Mouse (Mus musculus) heart, embryonic 14.5 days (tissue): ENCODE measurements around the gene Cdkal1. TPM values are rescaled to one million over a fixed set of nuclear protein-coding genes. Genes with fewer than 3 reads are reported as not detected.
A peak's percentile ranks its signal among the peaks of the same experiment; 100 is the strongest.

Experiments used
- ATAC-seq: fragments of 200-750 bp; cut with Nextera tagmentation; 2 replicates; pipeline ENCODE4 v1.8.0; 2017; ENCODE audit warnings: low read depth, moderate TSS enrichment; ENCODE audit not compliant: insufficient number of reproducible peaks, insufficient read depth, low FRiP score
- H3K27ac ChIP-seq, 2 experiments: fragments of 200-500 bp in 1 of 2; fragments of 300-500 bp in 1 of 2; sonication (generic) in 1 of 2; replicated peaks in 1 of 2; 2 replicates each; pipeline ENCODE4 v1.5.1; 2012 to 2014; ENCODE audit warnings: low read depth in 2 of 2, low read length in 2 of 2, control low read depth in 1 of 2, mild to moderate bottlenecking in 1 of 2, mixed read lengths in 1 of 2; ENCODE audit not compliant: control insufficient read depth in 1 of 2, insufficient read depth in 1 of 2
- H3K27me3 ChIP-seq: fragments of 300-500 bp; sonication (generic); 2 replicates; pipeline ENCODE4 v1.6.1; 2014; ENCODE audit warnings: mild to moderate bottlenecking, low read length, control low read depth; ENCODE audit not compliant: control insufficient read depth, insufficient read depth
- H3K36me3 ChIP-seq: fragments of 300-500 bp; sonication (generic); 2 replicates; pipeline ENCODE4 v1.6.1; 2014; ENCODE audit warnings: mild to moderate bottlenecking, control low read depth, low read length, mixed read lengths; ENCODE audit not compliant: control insufficient read depth, insufficient read depth
- H3K4me1 ChIP-seq, 2 experiments: fragments of 200-500 bp in 1 of 2; fragments of 300-500 bp in 1 of 2; sonication (generic) in 1 of 2; 2 replicates each; pipeline ENCODE4 v1.6.1; 2012 to 2014; ENCODE audit warnings: low read length in 2 of 2, control low read depth in 1 of 2, mixed read lengths in 1 of 2; ENCODE audit not compliant: control insufficient read depth in 2 of 2, insufficient read depth in 2 of 2
- H3K4me2 ChIP-seq: fragments of 300-500 bp; sonication (generic); 2 replicates; pipeline ENCODE4 v1.6.1; 2014; ENCODE audit warnings: mild to moderate bottlenecking, low read length
- H3K4me3 ChIP-seq, 2 experiments: fragments of 200-500 bp in 1 of 2; fragments of 300-500 bp in 1 of 2; sonication (generic) in 1 of 2; 2 replicates each; pipeline ENCODE4 v1.5.1; 2012 to 2014; ENCODE audit warnings: low read length in 2 of 2, mild to moderate bottlenecking in 2 of 2, control low read depth in 1 of 2, low read depth in 1 of 2, moderate library complexity in 1 of 2; ENCODE audit not compliant: control insufficient read depth in 1 of 2, insufficient read depth in 1 of 2
- H3K9ac ChIP-seq: fragments of 300-500 bp; sonication (generic); 2 replicates; pipeline ENCODE4 v1.6.1; 2014; ENCODE audit warnings: mild to moderate bottlenecking, low read length
- H3K9me3 ChIP-seq: fragments of 300-500 bp; sonication (generic); 2 replicates; pipeline ENCODE4 v1.6.1; 2016; ENCODE audit warnings: low read length, control low read depth; ENCODE audit not compliant: control insufficient read depth
- whole genome bisulfite sequencing: fragments of 180-500 bp; shearing (Covaris S2); extraction: QIAGEN DNeasy Blood & Tissue Kit; methylation state at CpG from one replicate; pipeline ENCODE4 v1.1.7; 2014; 5-methylcytosine and 5-hydroxymethylcytosine counted together
- polyA plus RNA-seq: library from polyadenylated mRNA; unstranded; fragments of >200 nt; fragmentation: Nextera tagmentation; extraction: Ambion mirVana; gene quantifications from 2 replicates; pipeline ENCODE4 v1.2.1, GENCODE M21; 2014

The Cdkal1 gene
- 24.9 and 28.3 TPM in 2 replicates for polyA plus RNA-seq

GRCm38 (mm10) chr13:29855281-29856031, at the start of gene Cdkal1:
Cdkal1 (minus strand) TSS chr13:29855674.
- ATAC-seq: peak; percentile 76
- Histone ChIP-seq H3K36me3 (peaks cover 12% of the 10 kb centered on the region), H3K9me3 (no peaks in the 10 kb centered on the region), H3K4me3 (peak within 1 kb of the TSS; percentile 72 to 88), H3K9ac (peak within 1 kb of the TSS; percentile 82), H3K4me2 (peak within 1 kb of the TSS; percentile 84), H3K27me3 (no peaks in the 10 kb centered on the region), H3K4me1 (peaks cover 0 to 10% of the 10 kb centered on the region in 2 experiments; a peak in 3 of 4 replicates), H3K27ac (peak within 1 kb of the TSS; percentile 80 to 88)
- under 1% methylated on average over 33 of the region's 33 CpGs for WGBS

DNA sequence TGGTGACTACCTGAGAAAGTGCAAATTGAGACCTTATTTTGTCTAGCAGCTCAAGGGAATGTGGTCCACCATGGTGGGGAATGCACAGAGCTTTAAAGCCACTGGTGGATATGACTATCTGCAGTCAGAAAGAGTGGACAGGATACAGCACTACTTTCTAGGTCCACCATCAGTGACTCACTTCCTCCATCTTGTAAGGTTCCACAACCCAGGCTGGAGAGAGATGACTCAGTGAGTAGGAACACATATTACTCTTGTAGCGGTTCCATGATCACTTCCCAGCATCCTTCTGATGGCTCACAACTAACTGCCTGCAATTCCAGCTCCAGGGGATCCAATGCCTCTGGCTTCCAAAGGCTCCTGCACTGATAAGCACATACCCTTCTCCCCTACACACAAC, 47.9 kb upstream of the Cdkal1 start:
- Histone ChIP-seq H3K27ac (no peak overlapping the region), H3K4me2 (no peak overlapping the region), H3K9ac (no peak overlapping the region), H3K27me3 (no peaks in the 10 kb centered on the region), H3K9me3 (0 out of 2 replicates have a peak, but pooled peaks cover 11% of the 10 kb centered on the region), H3K4me1 (no peaks in the 10 kb centered on the region), H3K36me3 (peaks cover 17% of the 10 kb centered on the region), H3K4me3 (no peak overlapping the region)
- 72% methylated on average over 1 of the region's 1 CpGs for whole genome bisulfite sequencing
- ATAC-seq: no peak

DNA sequence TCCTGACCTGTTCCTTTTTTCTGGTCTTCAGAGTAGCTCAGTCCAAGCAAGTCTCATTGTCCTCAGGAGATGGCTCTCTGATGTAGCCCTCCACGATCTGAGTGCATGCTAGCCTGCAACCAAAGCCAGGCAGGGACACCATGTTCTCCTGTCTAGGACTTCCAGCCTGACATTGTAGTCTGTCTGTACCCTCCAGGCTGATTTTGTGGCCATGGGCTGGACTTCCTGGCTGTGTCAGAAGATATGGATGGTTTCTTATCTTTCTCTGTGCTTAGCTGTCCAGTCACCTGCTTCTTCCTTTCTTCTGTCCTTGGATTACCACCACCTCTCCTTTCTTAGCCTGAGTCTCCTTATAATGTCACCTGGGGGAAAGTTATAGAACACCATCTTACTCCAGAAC, 47.2 kb upstream of the Cdkal1 start:
- H3K4me3 ChIP-seq: no peak overlapping the region
- no peak overlapping the region for H3K27ac ChIP-seq
- 92% methylated on average over 1 of the region's 1 CpGs for WGBS
- no peaks in the 10 kb centered on the region for H3K27me3 ChIP-seq
- no peaks in the 10 kb centered on the region for H3K4me1 ChIP-seq
- peaks cover 10% of the 10 kb centered on the region for H3K36me3 ChIP-seq
- H3K9me3 ChIP-seq: peaks cover 13% of the 10 kb centered on the region; the same call in 1 of the 2 replicates
- H3K9ac ChIP-seq: no peak overlapping the region
- ATAC-seq: no peak
- H3K4me2 ChIP-seq: no peak overlapping the region

DNA sequence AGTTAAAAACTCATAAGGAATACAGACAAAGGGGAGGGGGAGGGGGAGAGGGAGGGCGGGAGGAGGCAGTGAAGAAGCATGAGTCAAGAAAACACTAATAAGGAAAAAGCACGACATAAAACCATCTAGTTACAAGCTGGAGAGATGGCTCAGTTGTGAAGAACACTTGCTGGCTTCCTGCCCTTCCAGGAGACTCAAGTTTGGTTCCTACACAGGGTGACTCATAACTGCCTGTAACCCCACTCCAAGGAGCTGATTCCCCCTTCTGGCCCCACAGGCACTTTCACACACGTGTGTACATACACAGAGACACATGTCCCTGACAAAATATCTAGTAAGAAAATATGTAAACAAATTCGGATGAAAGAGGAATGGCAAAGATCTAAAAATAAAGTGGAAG, 46.2 kb upstream of the Cdkal1 start:
- no peak for ATAC-seq

GRCm38 (mm10) chr13:29866780-29867179, 11.3 kb upstream of the Cdkal1 start:
- no peaks in the 10 kb centered on the region for H3K9me3 ChIP-seq
- no peak overlapping the region for H3K9ac ChIP-seq
- H3K27ac ChIP-seq: no peak overlapping the region
- H3K4me3 ChIP-seq: no peak overlapping the region
- H3K36me3 ChIP-seq: no peaks in the 10 kb centered on the region
- peaks cover 2 to 7% of the 10 kb centered on the region in 2 experiments for H3K4me1 ChIP-seq
- H3K27me3 ChIP-seq: no peaks in the 10 kb centered on the region
- no peak overlapping the region for H3K4me2 ChIP-seq
- no peak for ATAC-seq
- 83% methylated on average over 3 of the region's 3 CpGs for WGBS

More for the DNA sequence above, 46.2 kb upstream of the Cdkal1 start:
- Histone ChIP-seq H3K4me1 (no peaks in the 10 kb centered on the region), H3K9me3 (peaks cover 15% of the 10 kb centered on the region; the same call in 1 of the 2 replicates), H3K4me2 (no peak overlapping the region), H3K27me3 (no peaks in the 10 kb centered on the region), H3K4me3 (no peak overlapping the region), H3K9ac (no peak overlapping the region), H3K36me3 (no peaks in the 10 kb centered on the region), H3K27ac (no peak overlapping the region)
- WGBS: 71% methylated on average over 4 of the region's 4 CpGs

GRCm38 (mm10) chr13:29864331-29864730, 8.9 kb upstream of the Cdkal1 start:
- no peak overlapping the region for H3K9ac ChIP-seq
- 78% methylated on average over 6 of the region's 6 CpGs for WGBS
- H3K9me3 ChIP-seq: no peaks in the 10 kb centered on the region
- H3K36me3 ChIP-seq: no peaks in the 10 kb centered on the region
- H3K27ac ChIP-seq: no peak overlapping the region
- H3K4me2 ChIP-seq: no peak overlapping the region
- ATAC-seq: no peak
- no peak overlapping the region for H3K4me3 ChIP-seq
- no peaks in the 10 kb centered on the region for H3K27me3 ChIP-seq
- no peaks in the 10 kb centered on the region; a peak in 1 of 4 replicates for H3K4me1 ChIP-seq

DNA sequence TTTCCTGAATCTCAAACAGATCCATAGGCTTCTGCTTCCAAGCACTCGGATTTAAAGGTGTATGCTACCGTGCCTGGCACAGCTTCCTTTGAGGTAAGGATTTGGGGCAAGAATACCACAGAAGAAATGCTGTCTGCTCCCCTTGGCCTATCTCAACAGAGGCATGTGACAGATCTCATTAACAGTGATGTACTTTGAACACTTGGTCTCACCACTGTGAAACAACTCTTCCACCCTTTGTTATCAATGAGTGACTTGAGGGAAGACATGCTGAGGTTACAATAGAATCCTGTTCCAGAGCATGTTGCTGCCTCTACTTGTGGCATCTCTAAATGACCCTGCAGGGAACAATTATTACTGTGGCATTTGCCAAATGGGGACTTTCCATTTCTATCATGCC, 4.6 kb upstream of the Cdkal1 start:
- Histone ChIP-seq H3K9ac (no peak overlapping the region), H3K9me3 (no peaks in the 10 kb centered on the region), H3K36me3 (no peaks in the 10 kb centered on the region), H3K27ac (no peak overlapping the region), H3K27me3 (no peaks in the 10 kb centered on the region), H3K4me2 (no peak overlapping the region), H3K4me1 (no peaks in the 10 kb centered on the region; a peak in 1 of 4 replicates), H3K4me3 (no peak overlapping the region)
- 35% methylated on average over 2 of the region's 2 CpGs for WGBS
- no peak for ATAC-seq
